Mouse (Mus musculus) forebrain, embryonic 16.5 days (tissue): ENCODE data around the gene Gm45618. TPM values are rescaled to one million over a fixed set of nuclear protein-coding genes. Genes with fewer than 3 reads are reported as not detected.
A peak's percentile ranks its signal among the peaks of the same experiment; 100 is the strongest.

Source experiments
- ATAC-seq: fragments of 200-750 bp; cut with Nextera tagmentation; 2 replicates; pipeline ENCODE4 v1.8.0; 2017; ENCODE audit warnings: mild to moderate bottlenecking, moderate library complexity
- H3K27ac ChIP-seq: fragments of 300-500 bp; sonication (generic); 2 replicates; pipeline ENCODE4 v1.5.1; 2014; ENCODE audit warnings: low read length, control low read depth
- H3K27me3 ChIP-seq: fragments of 300-500 bp; sonication (generic); replicated peaks from 2 replicates; pipeline ENCODE4 v1.6.1; 2014; ENCODE audit warnings: low read length; ENCODE audit not compliant: control insufficient read depth, insufficient read depth
- H3K36me3 ChIP-seq: fragments of 300-500 bp; sonication (generic); 2 replicates; pipeline ENCODE4 v1.6.1; 2014; ENCODE audit not compliant: control insufficient read depth, insufficient read depth
- H3K4me1 ChIP-seq: fragments of 300-500 bp; sonication (generic); replicated peaks from 2 replicates; pipeline ENCODE4 v1.6.1; 2014; ENCODE audit warnings: low read length; ENCODE audit not compliant: control insufficient read depth, insufficient read depth
- H3K4me2 ChIP-seq: fragments of 300-500 bp; sonication (generic); 2 replicates; pipeline ENCODE4 v1.6.1; 2014; ENCODE audit warnings: mild to moderate bottlenecking, low read length, control low read depth
- H3K4me3 ChIP-seq: fragments of 300-500 bp; sonication (generic); replicated peaks from 2 replicates; pipeline ENCODE4 v1.5.1; 2014; ENCODE audit warnings: mild to moderate bottlenecking, low read length, control low read depth
- H3K9ac ChIP-seq: fragments of 300-500 bp; sonication (generic); replicated peaks from 2 replicates; pipeline ENCODE4 v1.6.1; 2014; ENCODE audit warnings: low read depth, low read length, control low read depth
- H3K9me3 ChIP-seq: fragments of 300-500 bp; sonication (generic); 2 replicates; pipeline ENCODE4 v1.6.1; 2016; ENCODE audit warnings: low read length; ENCODE audit not compliant: control insufficient read depth
- WGBS: fragments of 180-500 bp; shearing (Covaris S2); extraction: QIAGEN DNeasy Blood & Tissue Kit; methylation state at CpG from one replicate; pipeline ENCODE4 v1.1.7; 2014; 5-methylcytosine and 5-hydroxymethylcytosine counted together
- polyA plus RNA-seq: library from polyadenylated mRNA; unstranded; fragments of >200 nt; fragmentation: Nextera tagmentation; extraction: Ambion mirVana; gene quantifications from 2 replicates; pipeline ENCODE4 v1.2.1, GENCODE M21; 2015

Gm45618 gene
- polyA plus RNA-seq, 1 experiment from 2014 or later: 0.34 TPM

- Histone ChIP-seq H3K9me3 (no peaks in the 10 kb centered on the region), H3K27me3 (no peaks in the 10 kb centered on the region), H3K27ac (no peak overlapping the region), H3K9ac (no peak overlapping the region), H3K4me2 (no peak overlapping the region), H3K4me1 (peaks cover 58% of the 10 kb centered on the region), H3K4me3 (no peak overlapping the region), H3K36me3 (peaks cover 25% of the 10 kb centered on the region)
- ATAC-seq: no peak
- WGBS: 77% methylated on average over 1 of the region's 1 CpGs
Measured at GRCm38 (mm10) chr7:142087069-142087652, 33.4 kb downstream of the Gm45618 start.

- no peak overlapping the region for H3K27ac ChIP-seq
- no peak overlapping the region for H3K9ac ChIP-seq
- H3K36me3 ChIP-seq: peaks cover 26% of the 10 kb centered on the region
- no peak overlapping the region for H3K4me2 ChIP-seq
- no peaks in the 10 kb centered on the region for H3K9me3 ChIP-seq
- H3K4me3 ChIP-seq: no peak overlapping the region
- H3K27me3 ChIP-seq: no peaks in the 10 kb centered on the region
- ATAC-seq: no peak
- H3K4me1 ChIP-seq: peaks cover 49% of the 10 kb centered on the region
- 92% methylated on average over 4 of the region's 4 CpGs for WGBS
Measured at GRCm38 (mm10) chr7:142086159-142086905, 34.2 kb downstream of the Gm45618 start.

- ATAC-seq: peak; percentile 23; the same call in 1 of the 2 replicates
- 16% methylated on average over 3 of the region's 3 CpGs for WGBS
- Histone ChIP-seq H3K4me2 (no peak overlapping the region), H3K4me1 (peaks cover 34% of the 10 kb centered on the region), H3K9ac (no peak overlapping the region), H3K27me3 (no peaks in the 10 kb centered on the region), H3K36me3 (peaks cover 28% of the 10 kb centered on the region), H3K4me3 (no peak overlapping the region), H3K27ac (peak overlapping the region; percentile 43; the same call in 1 of the 2 replicates), H3K9me3 (no peaks in the 10 kb centered on the region)
Measured at GRCm38 (mm10) chr7:142084820-142085219, 35.7 kb downstream of the Gm45618 start.

GRCm38 (mm10) chr7:142084395-142084794 lies 36.1 kb downstream of the Gm45618 start:
- no peaks in the 10 kb centered on the region for H3K9me3 ChIP-seq
- H3K36me3 ChIP-seq: peaks cover 30% of the 10 kb centered on the region
- H3K27ac ChIP-seq: peak overlapping the region; percentile 39; the same call in 1 of the 2 replicates
- no peaks in the 10 kb centered on the region for H3K27me3 ChIP-seq
- 25% methylated on average over 5 of the region's 5 CpGs for WGBS
- H3K9ac ChIP-seq: no peak overlapping the region
- peak; percentile 14; the same call in 1 of the 2 replicates for ATAC-seq
- no peak overlapping the region for H3K4me3 ChIP-seq
- H3K4me1 ChIP-seq: peaks cover 30% of the 10 kb centered on the region
- H3K4me2 ChIP-seq: no peak overlapping the region

- Histone ChIP-seq H3K4me2 (no peak overlapping the region), H3K9ac (no peak overlapping the region), H3K36me3 (peaks cover 32% of the 10 kb centered on the region), H3K27ac (peak overlapping the region; percentile 39; the same call in 1 of the 2 replicates), H3K4me3 (no peak overlapping the region), H3K27me3 (no peaks in the 10 kb centered on the region), H3K4me1 (peaks cover 24% of the 10 kb centered on the region), H3K9me3 (no peaks in the 10 kb centered on the region)
- ATAC-seq: no peak
- 26% methylated on average over 12 of the region's 12 CpGs for WGBS
Measured at GRCm38 (mm10) chr7:142083588-142084317, 36.8 kb downstream of the Gm45618 start.

- Histone ChIP-seq H3K36me3 (peaks cover 30% of the 10 kb centered on the region), H3K4me1 (peaks cover 17% of the 10 kb centered on the region), H3K9ac (no peak overlapping the region), H3K9me3 (no peaks in the 10 kb centered on the region), H3K27ac (no peak overlapping the region), H3K4me3 (no peak overlapping the region), H3K27me3 (no peaks in the 10 kb centered on the region), H3K4me2 (no peak overlapping the region)
- ATAC-seq: no peak
- 47% methylated on average over 16 of the region's 16 CpGs for WGBS
Measured at GRCm38 (mm10) chr7:142082607-142083006, 37.9 kb downstream of the Gm45618 start.

GRCm38 (mm10) chr7:142082179-142082578 lies 38.4 kb downstream of the Gm45618 start:
- no peak overlapping the region for H3K9ac ChIP-seq
- H3K4me3 ChIP-seq: no peak overlapping the region
- no peaks in the 10 kb centered on the region for H3K9me3 ChIP-seq
- ATAC-seq: no peak
- peaks cover 29% of the 10 kb centered on the region for H3K36me3 ChIP-seq
- peaks cover 17% of the 10 kb centered on the region for H3K4me1 ChIP-seq
- H3K27me3 ChIP-seq: no peaks in the 10 kb centered on the region
- no peak overlapping the region for H3K4me2 ChIP-seq
- WGBS: 24% methylated on average over 37 of the region's 38 CpGs
- no peak overlapping the region for H3K27ac ChIP-seq

- ATAC-seq: no peak
- Histone ChIP-seq H3K4me1 (peaks cover 17% of the 10 kb centered on the region), H3K9ac (no peak overlapping the region), H3K27ac (no peak overlapping the region), H3K4me2 (no peak overlapping the region), H3K27me3 (no peaks in the 10 kb centered on the region), H3K36me3 (peaks cover 24% of the 10 kb centered on the region), H3K4me3 (no peak overlapping the region), H3K9me3 (no peaks in the 10 kb centered on the region)
- 54% methylated on average over 14 of the region's 17 CpGs for WGBS
Measured at GRCm38 (mm10) chr7:142081736-142082135, 38.8 kb downstream of the Gm45618 start.

GRCm38 (mm10) chr7:142080876-142081275 lies 39.7 kb downstream of the Gm45618 start:
- Histone ChIP-seq H3K9ac (no peak overlapping the region), H3K27ac (no peak overlapping the region), H3K4me2 (no peak overlapping the region), H3K27me3 (no peaks in the 10 kb centered on the region), H3K9me3 (no peaks in the 10 kb centered on the region), H3K4me3 (no peak overlapping the region), H3K36me3 (peaks cover 18% of the 10 kb centered on the region; the same call in 1 of the 2 replicates), H3K4me1 (peaks cover 17% of the 10 kb centered on the region)
- WGBS: 60% methylated on average over 2 of the region's 2 CpGs
- no peak for ATAC-seq
